Comparison of ENCODE assay signal across 20 mouse cellular contexts in the genomic region with DNA sequence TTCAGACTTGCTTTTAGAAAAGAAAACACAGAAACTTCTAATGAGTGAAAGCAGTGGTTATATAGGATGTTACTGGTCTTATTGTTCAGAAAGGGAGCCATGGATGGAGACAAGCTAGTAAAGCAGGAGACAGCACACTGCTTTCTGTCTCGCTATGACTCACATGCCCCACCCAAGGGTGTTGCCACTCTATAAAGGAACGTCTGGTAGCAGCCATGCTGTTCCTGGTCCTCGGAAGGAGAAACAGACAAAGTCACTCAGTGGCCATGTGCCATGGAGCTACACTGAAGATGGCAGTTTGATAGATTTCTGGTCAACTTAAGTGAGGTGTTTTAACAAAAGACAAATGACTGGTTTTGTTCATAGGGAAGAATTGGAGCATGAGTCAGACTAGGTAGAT. TPM values are rescaled to one million over a fixed set of nuclear protein-coding genes. Genes with fewer than 3 reads are reported as not detected.
"Had no signal": no experiment of that assay in that cellular context is flagged by ENCODE, and none has a peak within 500 bp of the region (broad histone marks: within the 10 kb centered on the region; RNA-seq: fewer than 3 reads in every experiment).

No protein-coding gene starts in this region.

- DNase-seq: kidney, adult 9 months; kidney, postnatal 4 days; lung, adult 2 months; lung, postnatal 10 days; right cerebral cortex, adult 18-20 months; right cerebral cortex, postnatal 25 days; thymus, postnatal 4 days had no signal

- H3K4me1 ChIP-seq: liver, embryonic 15.5 days; midbrain, embryonic 13.5 days; neural tube, embryonic 15.5 days had no signal

- H3K4me2 ChIP-seq: liver, embryonic 11.5 days; liver, embryonic 15.5 days; midbrain, embryonic 13.5 days; neural tube, embryonic 15.5 days had no signal

- H3K27me3 ChIP-seq: liver, embryonic 15.5 days; midbrain, embryonic 13.5 days; neural tube, embryonic 15.5 days had no signal

- H3K27ac ChIP-seq: kidney, postnatal 0 days; limb, embryonic 10.5 days; liver, embryonic 15.5 days; midbrain, embryonic 13.5 days; neural tube, embryonic 15.5 days had no signal

- H3K4me3 ChIP-seq: limb, embryonic 10.5 days; liver, embryonic 15.5 days; midbrain, embryonic 13.5 days; neural tube, embryonic 15.5 days had no signal

- H3K36me3 ChIP-seq: limb, embryonic 10.5 days; liver, embryonic 15.5 days; midbrain, embryonic 13.5 days; neural tube, embryonic 15.5 days had no signal

- ATAC-seq: midbrain, embryonic 13.5 days had no signal

- H3K9ac ChIP-seq: liver, embryonic 15.5 days; midbrain, embryonic 13.5 days; neural tube, embryonic 15.5 days had no signal

- H3K9me3 ChIP-seq: limb, embryonic 10.5 days; liver, embryonic 15.5 days; midbrain, embryonic 13.5 days; neural tube, embryonic 15.5 days had no signal

RNA-seq across cellular contexts. Expression of a gene that starts 29.4 kb away (rescaled TPM):
- total RNA-seq: megakaryocyte progenitor cell, adult 5-6 weeks had no signal

RNA-seq across cellular contexts. Expression of a gene that starts 37.9 kb away (rescaled TPM):
- total RNA-seq: left cerebral cortex, adult 18-20 months; left cerebral cortex, postnatal 10 days; megakaryocyte progenitor cell, adult 5-6 weeks; midbrain, postnatal 0 days had no signal
- polyA plus RNA-seq: kidney, postnatal 0 days; limb, embryonic 10.5 days; liver, embryonic 11.5 days; liver, embryonic 15.5 days; midbrain, embryonic 13.5 days; neural tube, embryonic 11.5 days; neural tube, embryonic 15.5 days; small intestine, adult 2 months; stomach, embryonic 16.5 days had no signal
